Mouse (Mus musculus): ENCODE results near the gene Olfr1411. TPM values are rescaled to one million over a fixed set of nuclear protein-coding genes. Genes with fewer than 3 reads are reported as not detected.

The Olfr1411 gene
- polyA plus RNA-seq (2012; ENCODE audit: insufficient read depth, insufficient read length, missing spikeins): not detected in 2 replicates

GRCm38 (mm10) chr1:92594111-92594510 is at the start of gene Olfr1411:
Olfr1411 (plus strand) TSS chr1:92594411.
- Histone ChIP-seq H3K27ac (ENCODE audit: insufficient read depth, low read depth, low read length) (no peak within 1 kb of the TSS), H3K4me3 (ENCODE audit: insufficient read depth, low read length) (no peak within 1 kb of the TSS), H3K4me1 (ENCODE audit: control insufficient read depth, insufficient read depth, low read length) (no peaks in the 10 kb centered on the region)
- TF ChIP-seq CTCF (IDR thresholded peaks at IDR 0.05; ENCODE audit: low read depth, low read length): no peak
- TF ChIP-seq POLR2A (IDR thresholded peaks at IDR 0.05; ENCODE audit: borderline replicate concordance, low read depth, low read length): no peak

GRCm38 (mm10) chr1:92545929-92546328 is 48.3 kb upstream of the Olfr1411 start:
- TF ChIP-seq POLR2A (IDR thresholded peaks at IDR 0.05; ENCODE audit: borderline replicate concordance, low read depth, low read length): no peak
- TF ChIP-seq CTCF (IDR thresholded peaks at IDR 0.05; ENCODE audit: low read depth, low read length): no peak
- Histone ChIP-seq H3K4me3 (ENCODE audit: insufficient read depth, low read length) (no peak overlapping the region), H3K4me1 (ENCODE audit: control insufficient read depth, insufficient read depth, low read length) (no peaks in the 10 kb centered on the region), H3K27ac (ENCODE audit: insufficient read depth, low read depth, low read length) (no peak overlapping the region)

- Histone ChIP-seq H3K4me3 (ENCODE audit: insufficient read depth, low read length) (no peak within 1 kb of the TSS), H3K27ac (ENCODE audit: insufficient read depth, low read depth, low read length) (no peak within 1 kb of the TSS)
- TF ChIP-seq POLR2A (IDR thresholded peaks at IDR 0.05; ENCODE audit: borderline replicate concordance, low read depth, low read length): no peak
Observed at GRCm38 (mm10) chr1:92571022-92571421, 23.2 kb upstream of the Olfr1411 start, which contains the start of gene Olfr1413. Olfr1413 (plus strand) TSS chr1:92571322.

GRCm38 (mm10) chr1:92585479-92585878 is 8.7 kb upstream of the Olfr1411 start, which contains the start of gene Olfr1412:
Olfr1412 (plus strand) TSS chr1:92585779.
- no peak for TF ChIP-seq POLR2A (IDR thresholded peaks at IDR 0.05; ENCODE audit: borderline replicate concordance, low read depth, low read length)
- TF ChIP-seq CTCF (IDR thresholded peaks at IDR 0.05; ENCODE audit: low read depth, low read length): no peak
- Histone ChIP-seq H3K4me3 (ENCODE audit: insufficient read depth, low read length) (no peak within 1 kb of the TSS), H3K27ac (ENCODE audit: insufficient read depth, low read depth, low read length) (no peak within 1 kb of the TSS), H3K4me1 (ENCODE audit: control insufficient read depth, insufficient read depth, low read length) (no peaks in the 10 kb centered on the region)

More at GRCm38 (mm10) chr1:92571022-92571421, 23.2 kb upstream of the Olfr1411 start, which contains the start of gene Olfr1413:
- no peaks in the 10 kb centered on the region for H3K4me1 ChIP-seq (ENCODE audit: control insufficient read depth, insufficient read depth, low read length)

GRCm38 (mm10) chr1:92596019-92596418 is 1.8 kb downstream of the Olfr1411 start:
- Histone ChIP-seq H3K4me1 (ENCODE audit: control insufficient read depth, insufficient read depth, low read length) (no peaks in the 10 kb centered on the region), H3K27ac (ENCODE audit: insufficient read depth, low read depth, low read length) (no peak overlapping the region), H3K4me3 (ENCODE audit: insufficient read depth, low read length) (no peak overlapping the region)
- TF ChIP-seq CTCF (IDR thresholded peaks at IDR 0.05; ENCODE audit: low read depth, low read length): no peak
- TF ChIP-seq POLR2A (IDR thresholded peaks at IDR 0.05; ENCODE audit: borderline replicate concordance, low read depth, low read length): no peak

- Histone ChIP-seq H3K27ac (ENCODE audit: insufficient read depth, low read depth, low read length) (no peak within 1 kb of the TSS), H3K4me1 (ENCODE audit: control insufficient read depth, insufficient read depth, low read length) (no peaks in the 10 kb centered on the region), H3K4me3 (ENCODE audit: insufficient read depth, low read length) (no peak within 1 kb of the TSS)
- TF ChIP-seq POLR2A (IDR thresholded peaks at IDR 0.05; ENCODE audit: borderline replicate concordance, low read depth, low read length): no peak
- no peak for TF ChIP-seq CTCF (IDR thresholded peaks at IDR 0.05; ENCODE audit: low read depth, low read length)
Observed at GRCm38 (mm10) chr1:92605482-92605881, 11.3 kb downstream of the Olfr1411 start, which contains the start of gene Olfr1410. Olfr1410 (plus strand) TSS chr1:92605782.

- TF ChIP-seq POLR2A (IDR thresholded peaks at IDR 0.05; ENCODE audit: borderline replicate concordance, low read depth, low read length) (no peak), CTCF (IDR thresholded peaks at IDR 0.05; ENCODE audit: low read depth, low read length) (no peak)
- Histone ChIP-seq H3K27ac (ENCODE audit: insufficient read depth, low read depth, low read length) (no peak overlapping the region), H3K4me3 (ENCODE audit: insufficient read depth, low read length) (no peak overlapping the region), H3K4me1 (ENCODE audit: control insufficient read depth, insufficient read depth, low read length) (no peaks in the 10 kb centered on the region)
Observed at GRCm38 (mm10) chr1:92607711-92608110, 13.5 kb downstream of the Olfr1411 start.

- Histone ChIP-seq H3K4me1 (ENCODE audit: control insufficient read depth, insufficient read depth, low read length) (no peaks in the 10 kb centered on the region), H3K27ac (ENCODE audit: insufficient read depth, low read depth, low read length) (no peak overlapping the region), H3K4me3 (ENCODE audit: insufficient read depth, low read length) (no peak overlapping the region)
- TF ChIP-seq POLR2A (IDR thresholded peaks at IDR 0.05; ENCODE audit: borderline replicate concordance, low read depth, low read length): no peak
- peak; percentile 96 for TF ChIP-seq CTCF (IDR thresholded peaks at IDR 0.05; ENCODE audit: low read depth, low read length)
Observed at GRCm38 (mm10) chr1:92611008-92611407, 16.8 kb downstream of the Olfr1411 start.

GRCm38 (mm10) chr1:92613175-92613574 is 19.0 kb downstream of the Olfr1411 start:
- H3K4me1 ChIP-seq (ENCODE audit: control insufficient read depth, insufficient read depth, low read length): no peaks in the 10 kb centered on the region
- no peak overlapping the region for H3K27ac ChIP-seq (ENCODE audit: insufficient read depth, low read depth, low read length)
- no peak overlapping the region for H3K4me3 ChIP-seq (ENCODE audit: insufficient read depth, low read length)
- TF ChIP-seq POLR2A (IDR thresholded peaks at IDR 0.05; ENCODE audit: borderline replicate concordance, low read depth, low read length): no peak
- TF ChIP-seq CTCF (IDR thresholded peaks at IDR 0.05; ENCODE audit: low read depth, low read length): no peak

- TF ChIP-seq CTCF (IDR thresholded peaks at IDR 0.05; ENCODE audit: low read depth, low read length): no peak
- TF ChIP-seq POLR2A (IDR thresholded peaks at IDR 0.05; ENCODE audit: borderline replicate concordance, low read depth, low read length): no peak
- H3K4me1 ChIP-seq (ENCODE audit: control insufficient read depth, insufficient read depth, low read length): no peaks in the 10 kb centered on the region
- H3K27ac ChIP-seq (ENCODE audit: insufficient read depth, low read depth, low read length): no peak overlapping the region
- H3K4me3 ChIP-seq (ENCODE audit: insufficient read depth, low read length): no peak overlapping the region
Observed at GRCm38 (mm10) chr1:92614516-92614915, 20.3 kb downstream of the Olfr1411 start.

All from bone marrow macrophage, adult 2 months (primary cell).